Mouse (Mus musculus): ENCODE data around the gene Mpp2. TPM values are rescaled to one million over a fixed set of nuclear protein-coding genes. Genes with fewer than 3 reads are reported as not detected.

Mpp2 gene
- polyA plus RNA-seq, 1 experiment from 2014 or later: 7.0 TPM

GRCm38 (mm10) chr11:102044691-102045212 is 43.6 kb downstream of the Mpp2 start:
- 81% methylated on average over 7 of the region's 7 CpGs for WGBS
- ATAC-seq (replicated peaks; ENCODE audit: low FRiP score, low TSS enrichment, low read depth) (no peak), DNase-seq (ENCODE audit: low spot score) (no peak)
- H3K27me3 ChIP-seq (replicated peaks; ENCODE audit: control insufficient read depth, insufficient read depth, low read length): no peaks in the 10 kb centered on the region
- no peak overlapping the region for H3K27ac ChIP-seq (ENCODE audit: low read depth)
- H3K36me3 ChIP-seq (ENCODE audit: control insufficient read depth, insufficient read depth, low read length): no peaks in the 10 kb centered on the region
- no peaks in the 10 kb centered on the region; the same call in 1 of the 2 replicates for H3K4me1 ChIP-seq (replicated peaks; ENCODE audit: control insufficient read depth, insufficient read depth, low read length)
- H3K9ac ChIP-seq (ENCODE audit: low read length): no peak overlapping the region
- H3K4me3 ChIP-seq (ENCODE audit: low read depth, low read length): no peak overlapping the region
- peaks cover 11% of the 10 kb centered on the region; the same call in 1 of the 2 replicates for H3K9me3 ChIP-seq (ENCODE audit: control insufficient read depth, low read length)
- H3K4me2 ChIP-seq (ENCODE audit: low read length): no peak overlapping the region

GRCm38 (mm10) chr11:102043381-102043780 is 44.9 kb downstream of the Mpp2 start:
- DNase-seq (ENCODE audit: low spot score) (no peak), ATAC-seq (replicated peaks; ENCODE audit: low FRiP score, low TSS enrichment, low read depth) (no peak)
- Histone ChIP-seq H3K9me3 (ENCODE audit: control insufficient read depth, low read length) (peaks cover 11% of the 10 kb centered on the region; the same call in 1 of the 2 replicates), H3K9ac (ENCODE audit: low read length) (no peak overlapping the region), H3K27me3 (replicated peaks; ENCODE audit: control insufficient read depth, insufficient read depth, low read length) (no peaks in the 10 kb centered on the region), H3K27ac (ENCODE audit: low read depth) (no peak overlapping the region), H3K4me3 (ENCODE audit: low read depth, low read length) (no peak overlapping the region), H3K36me3 (ENCODE audit: control insufficient read depth, insufficient read depth, low read length) (no peaks in the 10 kb centered on the region), H3K4me2 (ENCODE audit: low read length) (no peak overlapping the region), H3K4me1 (replicated peaks; ENCODE audit: control insufficient read depth, insufficient read depth, low read length) (no peaks in the 10 kb centered on the region; the same call in 1 of the 2 replicates)
- WGBS: 87% methylated on average over 6 of the region's 6 CpGs

- ATAC-seq (replicated peaks; ENCODE audit: low FRiP score, low TSS enrichment, low read depth) (no peak), DNase-seq (ENCODE audit: low spot score) (no peak)
- H3K27ac ChIP-seq (ENCODE audit: low read depth): no peak overlapping the region
- no peak overlapping the region for H3K9ac ChIP-seq (ENCODE audit: low read length)
- 90% methylated on average over 14 of the region's 14 CpGs for WGBS
- H3K4me1 ChIP-seq (replicated peaks; ENCODE audit: control insufficient read depth, insufficient read depth, low read length): no peaks in the 10 kb centered on the region; the same call in 1 of the 2 replicates
- H3K4me2 ChIP-seq (ENCODE audit: low read length): no peak overlapping the region
- peaks cover 11% of the 10 kb centered on the region; the same call in 1 of the 2 replicates for H3K9me3 ChIP-seq (ENCODE audit: control insufficient read depth, low read length)
- no peaks in the 10 kb centered on the region for H3K27me3 ChIP-seq (replicated peaks; ENCODE audit: control insufficient read depth, insufficient read depth, low read length)
- H3K4me3 ChIP-seq (ENCODE audit: low read depth, low read length): no peak overlapping the region
- H3K36me3 ChIP-seq (ENCODE audit: control insufficient read depth, insufficient read depth, low read length): no peaks in the 10 kb centered on the region
These were observed 45.3 kb downstream of the Mpp2 start for GRCm38 (mm10) chr11:102042971-102043370.

GRCm38 (mm10) chr11:102041350-102041949 is 46.9 kb downstream of the Mpp2 start, which contains the start of gene Cd300lg:
Gene Cd300lg, plus strand, starts transcription at chr11:102041509.
- H3K4me2 ChIP-seq (ENCODE audit: low read length): no peak within 1 kb of the TSS

GRCm38 (mm10) chr11:102040646-102041045 is 47.7 kb downstream of the Mpp2 start:
- H3K36me3 ChIP-seq (ENCODE audit: control insufficient read depth, insufficient read depth, low read length): no peaks in the 10 kb centered on the region
- ATAC-seq (replicated peaks; ENCODE audit: low FRiP score, low TSS enrichment, low read depth): no peak
- no peak overlapping the region for H3K9ac ChIP-seq (ENCODE audit: low read length)
- H3K9me3 ChIP-seq (ENCODE audit: control insufficient read depth, low read length): peaks cover 9% of the 10 kb centered on the region; the same call in 1 of the 2 replicates
- H3K4me2 ChIP-seq (ENCODE audit: low read length): no peak overlapping the region
- no peak overlapping the region for H3K4me3 ChIP-seq (ENCODE audit: low read depth, low read length)
- no peak for DNase-seq (ENCODE audit: low spot score)
- H3K4me1 ChIP-seq (replicated peaks; ENCODE audit: control insufficient read depth, insufficient read depth, low read length): no peaks in the 10 kb centered on the region; the same call in 1 of the 2 replicates
- 71% methylated on average over 4 of the region's 4 CpGs for WGBS
- no peak overlapping the region for H3K27ac ChIP-seq (ENCODE audit: low read depth)
- H3K27me3 ChIP-seq (replicated peaks; ENCODE audit: control insufficient read depth, insufficient read depth, low read length): no peaks in the 10 kb centered on the region

More at GRCm38 (mm10) chr11:102041350-102041949, 46.9 kb downstream of the Mpp2 start, which contains the start of gene Cd300lg:
- WGBS: 50% methylated on average over 5 of the region's 5 CpGs
- H3K4me1 ChIP-seq (replicated peaks; ENCODE audit: control insufficient read depth, insufficient read depth, low read length): no peaks in the 10 kb centered on the region; the same call in 1 of the 2 replicates
- no peak within 1 kb of the TSS for H3K27ac ChIP-seq (ENCODE audit: low read depth)
- DNase-seq (ENCODE audit: low spot score) (no peak), ATAC-seq (replicated peaks; ENCODE audit: low FRiP score, low TSS enrichment, low read depth) (no peak)
- H3K27me3 ChIP-seq (replicated peaks; ENCODE audit: control insufficient read depth, insufficient read depth, low read length): no peaks in the 10 kb centered on the region
- peaks cover 11% of the 10 kb centered on the region; the same call in 1 of the 2 replicates for H3K9me3 ChIP-seq (ENCODE audit: control insufficient read depth, low read length)
- H3K36me3 ChIP-seq (ENCODE audit: control insufficient read depth, insufficient read depth, low read length): no peaks in the 10 kb centered on the region
- no peak within 1 kb of the TSS for H3K9ac ChIP-seq (ENCODE audit: low read length)
- no peak within 1 kb of the TSS for H3K4me3 ChIP-seq (ENCODE audit: low read depth, low read length)

GRCm38 (mm10) chr11:102040138-102040524 is 48.2 kb downstream of the Mpp2 start:
- peak; percentile 89 for ATAC-seq (replicated peaks; ENCODE audit: low FRiP score, low TSS enrichment, low read depth)
- no peak overlapping the region for H3K27ac ChIP-seq (ENCODE audit: low read depth)
- H3K4me1 ChIP-seq (replicated peaks; ENCODE audit: control insufficient read depth, insufficient read depth, low read length): no peaks in the 10 kb centered on the region; the same call in 1 of the 2 replicates
- H3K4me2 ChIP-seq (ENCODE audit: low read length): peak overlapping the region; percentile 9
- WGBS: under 1% methylated on average over 9 of the region's 9 CpGs
- no peak overlapping the region for H3K9ac ChIP-seq (ENCODE audit: low read length)
- H3K27me3 ChIP-seq (replicated peaks; ENCODE audit: control insufficient read depth, insufficient read depth, low read length): no peaks in the 10 kb centered on the region
- no peaks in the 10 kb centered on the region for H3K36me3 ChIP-seq (ENCODE audit: control insufficient read depth, insufficient read depth, low read length)
- peak; percentile 97 for DNase-seq (ENCODE audit: low spot score)
- 0 out of 2 replicates have a peak, but pooled peaks cover 4% of the 10 kb centered on the region for H3K9me3 ChIP-seq (ENCODE audit: control insufficient read depth, low read length)
- no peak overlapping the region for H3K4me3 ChIP-seq (ENCODE audit: low read depth, low read length)

GRCm38 (mm10) chr11:102039487-102040137 is 48.7 kb downstream of the Mpp2 start:
- DNase-seq (ENCODE audit: low spot score): no peak
- no peaks in the 10 kb centered on the region for H3K27me3 ChIP-seq (replicated peaks; ENCODE audit: control insufficient read depth, insufficient read depth, low read length)
- no peaks in the 10 kb centered on the region for H3K9me3 ChIP-seq (ENCODE audit: control insufficient read depth, low read length)
- WGBS: 42% methylated on average over 13 of the region's 13 CpGs
- H3K36me3 ChIP-seq (ENCODE audit: control insufficient read depth, insufficient read depth, low read length): no peaks in the 10 kb centered on the region
- ATAC-seq (replicated peaks; ENCODE audit: low FRiP score, low TSS enrichment, low read depth): no peak
- H3K27ac ChIP-seq (ENCODE audit: low read depth): no peak overlapping the region
- no peaks in the 10 kb centered on the region; the same call in 1 of the 2 replicates for H3K4me1 ChIP-seq (replicated peaks; ENCODE audit: control insufficient read depth, insufficient read depth, low read length)
- H3K4me2 ChIP-seq (ENCODE audit: low read length): peak overlapping the region; percentile 9
- H3K9ac ChIP-seq (ENCODE audit: low read length): no peak overlapping the region
- no peak overlapping the region for H3K4me3 ChIP-seq (ENCODE audit: low read depth, low read length)

GRCm38 (mm10) chr11:102037789-102038188 is 50.5 kb downstream of the Mpp2 start:
- ATAC-seq (replicated peaks; ENCODE audit: low FRiP score, low TSS enrichment, low read depth) (no peak), DNase-seq (ENCODE audit: low spot score) (no peak)
- WGBS: 71% methylated on average over 6 of the region's 6 CpGs

More at GRCm38 (mm10) chr11:102037789-102038188, 50.5 kb downstream of the Mpp2 start:
- Histone ChIP-seq H3K9me3 (ENCODE audit: control insufficient read depth, low read length) (no peaks in the 10 kb centered on the region), H3K27ac (ENCODE audit: low read depth) (no peak overlapping the region), H3K4me3 (ENCODE audit: low read depth, low read length) (no peak overlapping the region), H3K36me3 (ENCODE audit: control insufficient read depth, insufficient read depth, low read length) (no peaks in the 10 kb centered on the region), H3K4me1 (replicated peaks; ENCODE audit: control insufficient read depth, insufficient read depth, low read length) (no peaks in the 10 kb centered on the region; the same call in 1 of the 2 replicates), H3K27me3 (replicated peaks; ENCODE audit: control insufficient read depth, insufficient read depth, low read length) (no peaks in the 10 kb centered on the region), H3K4me2 (ENCODE audit: low read length) (no peak overlapping the region), H3K9ac (ENCODE audit: low read length) (no peak overlapping the region)

Data from intestine, embryonic 14.5 days (tissue).